Mouse (Mus musculus) lung, embryonic 16.5 days (tissue): Measurements from ENCODE around the gene Cd5. TPM values are rescaled to one million over a fixed set of nuclear protein-coding genes. Genes with fewer than 3 reads are reported as not detected.
A peak's percentile ranks its signal among the peaks of the same experiment; 100 is the strongest.

Experiments
- ATAC-seq: fragments of 200-750 bp; cut with Nextera tagmentation; 2 replicates; pipeline ENCODE4 v1.8.0; 2017; ENCODE audit warnings: low read depth, mild to moderate bottlenecking, moderate library complexity
- H3K27ac ChIP-seq: fragments of 300-500 bp; sonication (generic); 2 replicates; pipeline ENCODE4 v1.5.1; 2014; ENCODE audit warnings: mild to moderate bottlenecking, control low read depth, low read length
- H3K27me3 ChIP-seq: fragments of 300-500 bp; sonication (generic); 2 replicates; pipeline ENCODE4 v1.6.1; 2014; ENCODE audit warnings: low read depth, low read length, mixed read lengths; ENCODE audit not compliant: control insufficient read depth, insufficient read depth
- H3K36me3 ChIP-seq: fragments of 300-500 bp; sonication (generic); 2 replicates; pipeline ENCODE4 v1.6.1; 2014; ENCODE audit warnings: low read length; ENCODE audit not compliant: control insufficient read depth, insufficient read depth
- H3K4me1 ChIP-seq: fragments of 300-500 bp; sonication (generic); replicated peaks from 2 replicates; pipeline ENCODE4 v1.6.1; 2014; ENCODE audit warnings: low read length, mixed read lengths; ENCODE audit not compliant: control insufficient read depth, insufficient read depth
- H3K4me2 ChIP-seq: fragments of 300-500 bp; sonication (generic); 2 replicates; pipeline ENCODE4 v1.6.1; 2014; ENCODE audit warnings: low read depth, low read length, control low read depth
- H3K4me3 ChIP-seq: fragments of 300-500 bp; sonication (generic); 2 replicates; pipeline ENCODE4 v1.5.1; 2014; ENCODE audit warnings: mild to moderate bottlenecking, low read length, control low read depth
- H3K9ac ChIP-seq: fragments of 300-500 bp; sonication (generic); 2 replicates; pipeline ENCODE4 v1.6.1; 2014; ENCODE audit warnings: low read length, control low read depth
- H3K9me3 ChIP-seq: fragments of 300-500 bp; sonication (generic); 2 replicates; pipeline ENCODE4 v1.6.1; 2016; ENCODE audit warnings: low read length; ENCODE audit not compliant: control insufficient read depth
- WGBS: fragments of 180-500 bp; shearing (Covaris S2); extraction: QIAGEN DNeasy Blood & Tissue Kit; methylation state at CpG from one replicate; pipeline ENCODE4 v1.1.7; 2014; 5-methylcytosine and 5-hydroxymethylcytosine counted together
- polyA plus RNA-seq: library from polyadenylated mRNA; unstranded; fragments of >200 nt; fragmentation: Nextera tagmentation; extraction: Ambion mirVana; gene quantifications from 2 replicates; pipeline ENCODE4 v1.2.1, GENCODE M21; 2015

Gene Cd5
- polyA plus RNA-seq, 1 experiment from 2014 or later: 0.87 TPM

GRCm38 (mm10) chr19:10714168-10714567, 24.6 kb downstream of the Cd5 start:
- no peaks in the 10 kb centered on the region for H3K9me3 ChIP-seq
- H3K4me2 ChIP-seq: no peak overlapping the region
- 82% methylated on average over 6 of the region's 6 CpGs for WGBS
- H3K4me3 ChIP-seq: no peak overlapping the region
- ATAC-seq: no peak
- no peaks in the 10 kb centered on the region for H3K27me3 ChIP-seq
- H3K4me1 ChIP-seq: peaks cover 7% of the 10 kb centered on the region; the same call in 1 of the 2 replicates
- H3K36me3 ChIP-seq: peaks cover 26% of the 10 kb centered on the region
- H3K27ac ChIP-seq: no peak overlapping the region
- H3K9ac ChIP-seq: no peak overlapping the region

GRCm38 (mm10) chr19:10713551-10713950, 25.3 kb downstream of the Cd5 start:
- WGBS: 90% methylated on average over 10 of the region's 10 CpGs
- Histone ChIP-seq H3K27ac (no peak overlapping the region), H3K4me1 (peaks cover 9% of the 10 kb centered on the region; the same call in 1 of the 2 replicates), H3K9me3 (no peaks in the 10 kb centered on the region), H3K9ac (no peak overlapping the region), H3K27me3 (no peaks in the 10 kb centered on the region), H3K4me2 (no peak overlapping the region), H3K36me3 (peaks cover 26% of the 10 kb centered on the region), H3K4me3 (no peak overlapping the region)
- ATAC-seq: no peak

- Histone ChIP-seq H3K27ac (no peak overlapping the region), H3K9ac (no peak overlapping the region), H3K4me1 (peaks cover 5% of the 10 kb centered on the region; the same call in 1 of the 2 replicates), H3K4me2 (no peak overlapping the region), H3K27me3 (no peaks in the 10 kb centered on the region), H3K4me3 (no peak overlapping the region), H3K9me3 (no peaks in the 10 kb centered on the region), H3K36me3 (peaks cover 26% of the 10 kb centered on the region)
- ATAC-seq: no peak
- WGBS: 90% methylated on average over 12 of the region's 12 CpGs
Observed at GRCm38 (mm10) chr19:10712646-10713045, 26.2 kb downstream of the Cd5 start.

GRCm38 (mm10) chr19:10712194-10712593, 26.6 kb downstream of the Cd5 start:
- Histone ChIP-seq H3K9ac (no peak overlapping the region), H3K4me1 (peaks cover 5% of the 10 kb centered on the region; the same call in 1 of the 2 replicates), H3K27me3 (no peaks in the 10 kb centered on the region), H3K9me3 (no peaks in the 10 kb centered on the region), H3K36me3 (peaks cover 27% of the 10 kb centered on the region), H3K4me2 (no peak overlapping the region), H3K4me3 (no peak overlapping the region), H3K27ac (no peak overlapping the region)
- ATAC-seq: no peak
- 89% methylated on average over 7 of the region's 7 CpGs for WGBS

- Histone ChIP-seq H3K27ac (no peak overlapping the region), H3K36me3 (peaks cover 29% of the 10 kb centered on the region), H3K27me3 (no peaks in the 10 kb centered on the region), H3K4me2 (no peak overlapping the region), H3K4me1 (peaks cover 5% of the 10 kb centered on the region; the same call in 1 of the 2 replicates), H3K4me3 (no peak overlapping the region), H3K9ac (no peak overlapping the region), H3K9me3 (no peaks in the 10 kb centered on the region)
- no peak for ATAC-seq
- 91% methylated on average over 4 of the region's 4 CpGs for WGBS
Observed at GRCm38 (mm10) chr19:10710751-10711150, 28.1 kb downstream of the Cd5 start.

GRCm38 (mm10) chr19:10710088-10710511, 28.7 kb downstream of the Cd5 start:
- Histone ChIP-seq H3K9me3 (no peaks in the 10 kb centered on the region), H3K4me3 (no peak overlapping the region), H3K4me2 (no peak overlapping the region), H3K27me3 (no peaks in the 10 kb centered on the region), H3K4me1 (peaks cover 5% of the 10 kb centered on the region; the same call in 1 of the 2 replicates), H3K27ac (no peak overlapping the region), H3K36me3 (peaks cover 29% of the 10 kb centered on the region), H3K9ac (no peak overlapping the region)
- 76% methylated on average over 9 of the region's 9 CpGs for WGBS
- ATAC-seq: peak; percentile 58

GRCm38 (mm10) chr19:10709360-10710087, 29.3 kb downstream of the Cd5 start:
- no peak overlapping the region for H3K9ac ChIP-seq
- peaks cover 29% of the 10 kb centered on the region for H3K36me3 ChIP-seq
- H3K4me2 ChIP-seq: no peak overlapping the region
- H3K4me3 ChIP-seq: no peak overlapping the region
- H3K27me3 ChIP-seq: no peaks in the 10 kb centered on the region
- peak; percentile 82 for ATAC-seq
- no peak overlapping the region for H3K27ac ChIP-seq
- H3K4me1 ChIP-seq: peaks cover 5% of the 10 kb centered on the region; the same call in 1 of the 2 replicates
- H3K9me3 ChIP-seq: no peaks in the 10 kb centered on the region
- 21% methylated on average over 8 of the region's 8 CpGs for WGBS

GRCm38 (mm10) chr19:10708900-10709299, 29.9 kb downstream of the Cd5 start:
- Histone ChIP-seq H3K4me3 (no peak overlapping the region), H3K4me1 (peaks cover 5% of the 10 kb centered on the region; the same call in 1 of the 2 replicates), H3K36me3 (peaks cover 29% of the 10 kb centered on the region), H3K9me3 (no peaks in the 10 kb centered on the region), H3K27me3 (no peaks in the 10 kb centered on the region), H3K27ac (no peak overlapping the region), H3K9ac (no peak overlapping the region), H3K4me2 (no peak overlapping the region)
- WGBS: 74% methylated on average over 6 of the region's 6 CpGs
- no peak for ATAC-seq

GRCm38 (mm10) chr19:10707881-10708280, 30.9 kb downstream of the Cd5 start:
- H3K9me3 ChIP-seq: no peaks in the 10 kb centered on the region
- H3K4me3 ChIP-seq: no peak overlapping the region
- no peak overlapping the region for H3K9ac ChIP-seq
- no peaks in the 10 kb centered on the region for H3K27me3 ChIP-seq
- no peak for ATAC-seq
- 78% methylated on average over 1 of the region's 1 CpGs for WGBS
- no peak overlapping the region for H3K4me2 ChIP-seq
- H3K4me1 ChIP-seq: peaks cover 5% of the 10 kb centered on the region; the same call in 1 of the 2 replicates
- H3K27ac ChIP-seq: no peak overlapping the region
- H3K36me3 ChIP-seq: peaks cover 23% of the 10 kb centered on the region
